Mouse (Mus musculus) fat pad, adult 2 months (tissue): Measurements from ENCODE around the gene Coa4.
"Not testable (repeated sequence)": the region's sequence is repeated elsewhere in the genome, so short reads cannot be mapped to it uniquely, and the experiment has no call there.

Experiments used
- DNase-seq: peaks from one replicate; pipeline ENCODE4 v3.0.0-alpha.2; 2011; ENCODE audit warnings: low read depth, low spot score; ENCODE audit errors: extremely low read depth

Coa4 gene

GRCm38 (mm10) chr7:100559331-100559730, 22.5 kb downstream of the Coa4 start:
- DNase-seq: no peak

GRCm38 (mm10) chr7:100561861-100562587, 25.2 kb downstream of the Coa4 start:
- DNase-seq: no peak

- DNase-seq: not testable (repeated sequence)
Observed at GRCm38 (mm10) chr7:100567238-100567637, 30.4 kb downstream of the Coa4 start.

- no peak for DNase-seq
Observed at GRCm38 (mm10) chr7:100569907-100570306, 33.0 kb downstream of the Coa4 start.

DNA sequence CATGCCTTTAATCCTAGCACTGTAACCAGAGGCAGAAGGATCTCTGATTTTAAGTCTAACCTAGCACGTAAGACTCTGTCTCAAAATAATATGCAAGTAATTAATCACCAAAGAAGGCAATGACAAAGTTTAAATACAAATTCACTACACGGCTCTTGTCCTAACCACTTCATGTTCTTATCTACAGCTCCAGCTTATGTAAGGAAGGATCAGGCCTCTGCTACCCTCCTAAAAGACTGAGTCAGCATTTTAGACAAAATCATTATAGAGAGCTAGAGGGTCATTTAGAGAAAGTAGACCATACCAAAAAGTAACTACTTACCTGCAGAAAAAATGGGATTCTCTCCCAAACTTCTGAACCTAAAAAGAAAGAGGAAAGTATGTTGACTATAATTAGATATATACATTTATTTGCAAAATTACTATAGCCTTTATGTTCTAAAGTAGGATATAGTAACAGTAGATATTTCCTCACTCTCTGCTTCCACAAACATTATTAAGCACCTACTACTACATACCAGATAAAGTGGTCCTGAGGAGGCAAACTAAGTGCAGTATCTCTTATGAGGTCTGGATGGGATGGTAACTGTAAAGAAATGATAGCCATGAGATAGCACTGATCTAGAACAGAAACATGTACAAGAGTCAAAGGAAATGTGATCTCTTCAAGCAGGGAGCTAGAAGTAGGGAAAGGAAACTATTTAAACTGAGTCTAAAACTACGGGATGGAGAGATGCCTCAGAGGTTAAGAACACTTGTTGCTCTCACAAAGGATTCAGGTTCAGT, 34.3 kb downstream of the Coa4 start:
- no peak for DNase-seq

- no peak for DNase-seq
Observed at GRCm38 (mm10) chr7:100572061-100572460, 35.2 kb downstream of the Coa4 start.

DNA sequence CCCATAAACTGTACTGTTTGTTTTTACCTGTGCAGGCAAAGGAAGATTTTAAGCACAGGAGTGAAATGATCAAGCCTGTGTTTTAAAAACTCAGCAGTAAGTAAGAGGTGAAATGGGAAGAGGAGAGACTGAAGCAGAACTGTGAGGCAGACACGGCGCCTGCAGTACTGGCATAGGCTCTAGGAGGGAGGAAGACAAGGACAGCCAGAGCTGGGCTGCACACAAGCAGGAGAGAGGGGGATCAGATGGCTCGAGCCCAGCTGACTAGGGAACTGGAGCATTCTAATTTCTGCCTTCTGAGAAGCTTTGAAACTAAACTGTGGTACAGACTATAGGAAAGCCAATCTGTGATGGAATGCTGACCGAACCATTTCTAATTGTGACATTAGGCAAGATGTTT, 35.8 kb downstream of the Coa4 start:
- DNase-seq: no peak

GRCm38 (mm10) chr7:100578794-100579193, 41.9 kb downstream of the Coa4 start:
- DNase-seq: no peak

DNA sequence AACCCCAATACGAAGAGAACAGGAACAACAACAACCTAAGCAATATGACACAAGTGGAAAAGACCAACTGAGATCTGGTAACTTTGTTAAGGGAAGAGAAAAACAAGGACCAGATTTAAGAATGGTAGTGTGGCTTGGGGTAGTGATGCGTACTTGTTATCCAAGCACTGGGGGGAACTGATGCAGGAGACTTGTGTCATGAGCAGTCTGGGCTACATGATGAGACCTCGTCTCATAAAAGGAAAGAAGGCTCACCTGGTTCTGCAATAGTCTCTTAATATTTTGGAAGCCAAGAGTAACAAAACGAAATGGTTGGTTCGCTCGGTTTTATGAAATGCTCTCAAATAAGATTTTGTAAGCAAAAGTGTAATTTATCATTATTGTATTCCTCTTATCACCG, 45.4 kb downstream of the Coa4 start:
- no peak for DNase-seq

DNA sequence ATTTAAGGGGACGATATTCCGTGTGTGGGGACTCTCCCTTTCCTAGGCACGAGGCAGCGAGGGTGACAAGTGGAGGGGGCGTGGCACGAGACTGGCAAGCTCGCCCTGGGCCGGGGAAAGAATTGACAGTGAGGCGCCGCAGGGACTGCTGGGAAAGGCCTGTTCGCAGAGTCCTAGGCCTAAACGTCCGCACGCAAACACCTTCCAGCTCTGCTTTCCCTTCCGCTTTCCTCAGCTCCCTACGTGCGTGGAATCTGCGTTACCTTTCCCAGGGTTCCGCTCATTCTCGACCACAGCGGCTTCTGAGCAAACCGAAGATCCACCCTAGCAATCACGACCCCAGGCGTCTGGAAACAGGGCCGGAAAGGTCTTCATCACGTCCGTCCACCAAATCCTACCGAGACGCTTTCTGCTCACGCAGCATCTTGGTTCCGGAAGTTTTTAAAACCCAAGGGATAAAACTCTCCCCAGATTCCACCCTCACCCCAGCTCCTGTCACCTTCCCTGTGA, 45.9 kb downstream of the Coa4 start:
- DNase-seq: peak; percentile 34

GRCm38 (mm10) chr7:100589816-100590215, 52.9 kb downstream of the Coa4 start:
- DNase-seq: no peak
